Mouse (Mus musculus) urinary bladder, postnatal 25 days (tissue): ENCODE measurements around the gene Ntn5.

Experiments used
- DNase-seq: peaks from one replicate; pipeline ENCODE4 v3.0.0; 2022; ENCODE audit warnings: low spot score

The Ntn5 gene

DNA sequence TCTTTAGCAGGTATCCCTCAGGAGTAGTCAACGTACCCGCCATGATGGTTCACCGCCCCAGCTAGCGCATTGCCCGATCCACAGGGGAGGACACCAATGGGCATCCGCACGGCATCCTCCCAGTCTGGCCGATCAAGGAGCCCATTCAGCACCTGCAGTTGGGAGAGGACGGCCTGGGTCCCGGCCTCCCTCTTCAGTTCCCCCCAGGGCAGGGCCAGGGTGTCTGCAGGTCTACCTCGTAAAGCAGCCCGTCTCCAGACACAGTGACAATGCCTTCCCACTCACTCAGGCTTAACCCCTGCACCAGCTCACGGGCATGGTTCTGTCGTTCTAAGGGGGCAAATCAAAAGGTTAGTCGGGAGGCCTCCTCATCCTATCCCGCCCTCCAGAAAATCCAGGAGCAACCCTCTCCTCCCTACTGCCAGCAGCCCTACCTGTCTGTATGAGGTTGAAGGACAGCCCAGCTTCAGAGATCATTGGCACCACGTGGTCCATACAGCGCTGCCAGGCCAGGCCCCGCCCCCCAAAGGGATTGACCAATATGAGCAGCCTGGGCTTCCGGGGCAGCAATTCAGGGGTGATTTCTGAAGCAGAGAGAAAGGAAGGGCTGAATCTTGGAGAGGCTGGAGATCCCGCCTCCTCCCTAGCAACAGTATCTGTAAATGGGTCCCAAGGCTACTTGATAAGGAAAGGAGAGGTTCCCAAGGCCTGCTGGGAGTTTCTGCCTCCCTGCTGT lies 28.4 kb downstream of the Ntn5 start:
- no peak for DNase-seq

DNA sequence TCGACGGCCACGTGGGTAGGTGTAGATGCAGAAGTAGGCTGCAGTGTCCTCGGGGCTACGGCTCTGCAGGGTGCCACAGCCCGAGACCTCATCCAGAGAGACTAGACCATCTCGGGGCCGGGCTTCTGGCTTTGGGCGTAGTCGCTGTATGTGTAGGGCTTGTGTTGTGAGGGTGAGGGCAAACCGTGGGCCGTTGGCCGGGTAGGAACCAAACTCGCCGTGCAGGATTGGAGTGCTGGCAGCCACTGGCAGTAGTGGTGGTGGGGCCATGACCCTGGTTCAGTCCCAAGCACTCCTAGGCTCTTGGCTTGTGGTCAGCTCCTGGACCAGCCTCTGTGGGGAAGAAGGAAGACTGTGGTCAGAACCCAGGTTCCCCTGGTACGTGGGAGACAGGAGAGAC lies 29.6 kb downstream of the Ntn5 start:
- DNase-seq: no peak

DNA sequence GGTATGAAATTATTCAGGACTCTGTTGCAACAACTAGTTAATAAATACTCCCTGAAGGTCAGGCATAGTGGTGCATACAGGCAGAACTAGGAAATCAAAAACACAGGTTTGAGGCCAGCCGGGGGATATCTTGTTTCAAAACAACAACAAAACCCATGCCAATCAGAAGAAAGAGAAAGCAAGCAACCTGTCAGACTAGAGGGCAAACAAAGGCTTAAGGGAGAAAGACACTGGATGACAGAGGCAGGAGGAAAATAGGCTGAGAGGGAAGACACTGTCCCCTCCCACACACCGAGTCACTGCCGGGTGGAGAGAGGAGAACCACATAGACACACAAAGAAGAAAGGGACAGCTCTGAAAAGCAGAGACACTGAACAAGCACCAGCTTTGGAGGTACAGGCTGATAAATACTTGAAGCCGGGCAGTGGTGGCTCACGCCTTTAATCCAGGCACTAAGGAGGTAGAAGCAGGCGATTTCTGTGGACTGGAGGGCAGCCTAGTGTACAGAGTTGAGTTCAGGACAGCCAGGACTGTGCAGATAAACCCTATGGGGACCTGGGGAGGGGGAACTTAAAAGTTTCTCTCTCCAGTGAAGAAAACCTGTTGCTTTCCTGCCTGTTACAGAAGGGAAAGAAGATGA lies 30.2 kb downstream of the Ntn5 start:
- DNase-seq: no peak

DNA sequence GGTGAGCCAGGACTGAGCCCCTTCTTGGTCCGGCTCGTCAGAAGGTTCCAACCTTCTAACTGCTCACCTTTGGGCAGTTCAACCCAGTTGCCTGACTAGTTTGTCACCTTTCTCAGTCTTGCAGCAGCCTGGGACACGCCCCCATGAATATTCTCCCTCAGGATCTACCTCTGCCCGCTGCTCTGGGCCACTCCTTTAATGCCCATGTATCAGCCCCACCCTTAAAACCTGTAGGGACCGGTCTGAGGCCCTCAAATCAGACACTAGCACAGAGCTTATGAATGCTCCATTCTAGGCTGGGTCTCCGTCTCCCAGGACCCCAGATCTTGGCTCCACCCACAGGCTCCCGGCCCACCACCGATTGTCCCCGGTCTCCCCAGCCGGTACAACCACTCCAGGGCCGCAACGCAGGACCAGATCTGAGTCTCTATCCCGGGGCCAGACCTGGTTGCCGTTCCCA lies 30.8 kb downstream of the Ntn5 start:
- no peak for DNase-seq

DNA sequence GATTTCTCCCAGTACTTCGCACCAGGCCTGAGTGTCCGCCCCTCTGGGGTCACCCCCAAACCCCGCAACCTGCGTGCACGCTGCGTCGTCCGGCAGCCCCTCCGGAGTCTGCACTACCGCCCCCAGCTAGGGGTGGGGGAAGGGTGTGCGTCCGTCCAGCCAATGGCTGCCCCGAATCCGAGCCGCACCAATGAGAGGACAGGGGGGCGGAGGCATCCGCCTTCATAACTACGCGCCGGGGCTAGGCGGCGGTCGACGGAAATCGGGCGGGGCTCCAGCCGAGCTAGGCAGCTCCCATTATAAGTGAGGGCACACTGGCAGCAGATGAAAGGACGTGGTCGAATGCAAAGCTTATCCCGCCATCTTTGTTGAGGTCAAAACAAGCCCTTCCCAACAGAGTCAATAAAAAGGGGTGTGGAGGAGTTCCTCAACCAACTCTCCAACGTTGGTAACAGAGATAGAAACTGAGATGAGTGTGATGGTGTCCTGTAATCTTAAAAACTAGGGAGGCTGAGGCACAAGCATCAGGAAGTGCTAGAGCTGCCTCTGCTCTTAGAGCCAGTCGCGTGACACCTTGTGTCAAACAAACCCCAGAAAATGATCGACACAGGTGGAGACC lies 31.4 kb downstream of the Ntn5 start, which contains the start of gene Rpl18:
Gene Rpl18 (plus strand): TSS at position 368 of the 619 bp plus-strand sequence.
- peak; percentile 93 for DNase-seq

DNA sequence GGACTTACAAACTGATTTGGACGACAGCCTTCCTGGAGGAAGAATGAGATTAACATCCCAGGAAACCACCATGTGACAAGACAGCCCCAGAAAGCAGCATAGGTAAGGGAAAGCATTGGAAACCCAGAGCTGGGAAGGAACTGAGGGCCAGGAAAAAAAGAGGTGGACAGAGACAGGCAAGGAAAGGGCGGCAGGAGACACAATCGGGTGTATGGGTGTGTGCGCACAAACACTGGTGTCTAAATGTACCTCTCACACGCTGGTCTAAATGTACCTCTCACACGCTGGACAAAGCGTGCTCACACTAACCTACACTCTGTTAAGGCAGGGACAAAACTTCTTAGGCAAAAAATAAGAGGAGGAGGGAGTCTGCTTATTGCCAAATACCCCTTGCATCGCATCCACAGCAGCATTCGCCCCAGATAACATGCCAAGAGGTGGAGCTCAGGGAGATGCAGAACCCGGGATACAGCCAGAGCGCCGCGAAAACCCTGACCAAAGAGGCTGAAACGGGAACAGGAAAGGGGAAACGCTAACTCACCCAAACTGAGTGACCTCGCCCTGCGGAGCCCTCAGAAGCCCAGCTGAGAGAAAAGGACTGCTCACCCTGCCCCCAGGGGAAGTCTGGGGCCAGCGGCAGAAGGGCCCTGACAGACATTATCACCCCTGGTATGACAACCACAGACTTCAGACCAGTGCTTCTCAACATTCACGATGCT lies 32.1 kb downstream of the Ntn5 start:
- DNase-seq: no peak

DNA sequence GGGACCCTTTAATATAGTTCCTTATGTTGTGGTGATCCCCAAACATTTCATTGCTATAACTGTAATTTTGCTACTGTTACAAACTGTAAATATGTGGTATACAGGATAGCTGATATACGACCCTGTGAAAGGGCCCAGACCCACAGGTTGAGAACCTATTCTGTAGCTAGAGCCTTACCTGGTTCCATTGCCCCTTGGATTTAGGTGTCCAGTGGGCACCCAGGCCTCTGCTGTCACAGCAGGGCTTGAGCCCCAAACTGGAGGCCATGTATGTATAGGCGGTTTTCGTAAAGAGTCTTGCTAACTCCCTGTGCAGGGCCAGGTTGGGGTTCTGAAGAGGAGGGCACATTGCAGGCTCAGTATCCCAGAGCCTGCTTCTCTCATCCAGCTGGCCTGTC lies 32.6 kb downstream of the Ntn5 start:
- DNase-seq: no peak

DNA sequence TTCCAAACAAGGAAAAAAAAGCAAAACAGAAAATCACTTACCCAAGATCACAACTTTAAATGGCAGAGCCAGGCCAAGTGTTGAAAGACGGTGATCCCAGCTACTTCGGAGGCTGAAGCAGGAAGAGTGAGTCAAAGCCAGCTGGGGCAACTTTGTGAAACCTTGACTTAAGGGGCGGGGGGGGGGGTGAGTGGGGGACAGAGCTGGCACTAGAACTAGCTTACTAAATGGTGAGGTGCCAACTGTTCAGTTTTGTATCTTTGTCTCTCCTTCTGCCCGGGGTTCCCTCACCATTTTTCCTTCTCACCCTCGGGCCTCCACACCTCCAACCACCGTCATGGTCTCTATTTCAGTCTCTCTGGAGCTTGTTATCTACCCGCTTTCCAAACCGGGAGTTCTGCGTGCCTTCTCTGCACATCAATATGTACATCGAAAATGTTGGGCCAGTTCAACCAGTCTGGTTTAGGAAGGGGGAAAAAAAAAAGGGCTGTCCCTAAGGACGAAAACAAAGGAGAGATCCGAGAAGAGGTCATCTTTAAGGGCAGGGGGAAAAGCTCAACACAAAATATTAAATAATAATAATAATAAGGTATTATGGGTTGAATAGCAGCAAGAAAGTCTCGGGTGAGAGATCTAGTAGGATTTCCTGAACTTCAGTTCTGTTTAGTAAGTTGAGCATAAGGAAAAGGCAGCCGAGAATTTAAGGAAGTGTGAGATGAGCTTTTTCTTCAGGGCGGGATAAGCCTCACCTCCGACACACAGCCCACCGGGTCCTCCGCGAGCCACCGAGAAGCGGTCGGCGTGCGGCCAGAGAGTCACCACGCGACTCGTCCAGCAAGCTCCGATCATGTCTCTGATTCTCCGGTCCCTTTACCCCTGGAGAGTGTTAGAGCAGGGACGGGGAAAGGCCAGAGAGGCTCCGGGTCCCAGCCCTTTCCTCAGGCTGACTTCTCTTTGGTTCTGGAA lies 33.4 kb downstream of the Ntn5 start:
- DNase-seq: no peak

DNA sequence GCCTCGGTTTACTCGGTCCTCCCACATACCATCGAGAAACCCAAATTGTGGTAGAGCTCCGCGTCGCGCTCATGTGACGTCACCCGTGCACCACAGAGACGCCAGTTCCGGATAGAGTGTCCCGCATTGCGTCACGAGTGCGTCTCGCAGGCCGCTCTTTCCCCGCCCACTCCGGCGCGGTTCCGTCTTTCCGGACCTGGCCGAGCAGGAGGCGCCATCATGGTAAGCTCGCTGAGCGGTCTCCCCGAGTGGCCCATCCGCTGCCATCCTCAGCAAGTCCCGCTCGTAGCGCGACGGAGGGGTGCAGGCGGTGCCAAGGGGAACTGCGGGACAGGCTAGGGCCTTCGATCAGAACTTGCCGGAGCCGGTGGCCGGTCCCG lies 34.1 kb downstream of the Ntn5 start, which contains the start of gene Sphk2:
Gene Sphk2 (minus strand): TSS at position 85 of the 380 bp plus-strand sequence.
- DNase-seq: peak; percentile 98

DNA sequence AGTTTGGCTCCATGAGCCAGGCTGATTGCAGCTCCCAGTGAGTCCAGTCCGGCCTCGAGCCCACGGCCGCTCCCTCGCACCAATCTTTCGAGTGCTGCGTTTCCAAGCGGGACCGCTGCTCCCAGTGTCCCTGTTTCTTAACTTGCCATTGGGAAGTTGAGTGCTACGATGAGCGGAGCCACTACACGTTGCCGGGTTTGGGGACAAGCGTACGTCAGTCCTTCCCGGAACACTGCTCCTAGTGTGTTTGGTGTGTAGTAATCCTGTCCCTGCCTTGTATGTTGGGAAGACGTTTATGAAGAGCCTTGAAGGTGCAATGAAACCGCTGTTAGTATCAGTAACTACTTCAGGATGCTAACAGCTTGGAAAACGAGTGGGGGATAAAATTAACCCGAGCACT lies 34.5 kb downstream of the Ntn5 start:
- DNase-seq: no peak

DNA sequence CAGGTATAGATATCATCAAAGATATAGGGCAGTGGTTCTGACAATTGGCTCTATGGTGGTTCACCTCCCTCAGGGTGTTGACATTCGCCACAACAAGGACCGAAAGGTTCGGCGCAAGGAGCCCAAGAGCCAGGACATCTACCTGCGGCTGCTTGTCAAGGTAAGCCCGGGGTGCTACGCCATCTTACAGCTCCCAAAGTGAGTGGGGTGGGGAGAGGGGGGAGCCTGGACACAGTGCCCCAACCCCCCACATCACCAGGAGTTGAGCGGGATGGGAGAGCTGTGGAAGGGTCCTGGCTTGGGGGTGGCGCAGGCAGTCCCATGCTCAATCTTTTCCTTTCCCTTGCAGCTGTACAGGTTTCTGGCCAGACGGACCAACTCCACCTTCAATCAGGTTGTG lies 35.4 kb downstream of the Ntn5 start:
- DNase-seq: no peak

DNA sequence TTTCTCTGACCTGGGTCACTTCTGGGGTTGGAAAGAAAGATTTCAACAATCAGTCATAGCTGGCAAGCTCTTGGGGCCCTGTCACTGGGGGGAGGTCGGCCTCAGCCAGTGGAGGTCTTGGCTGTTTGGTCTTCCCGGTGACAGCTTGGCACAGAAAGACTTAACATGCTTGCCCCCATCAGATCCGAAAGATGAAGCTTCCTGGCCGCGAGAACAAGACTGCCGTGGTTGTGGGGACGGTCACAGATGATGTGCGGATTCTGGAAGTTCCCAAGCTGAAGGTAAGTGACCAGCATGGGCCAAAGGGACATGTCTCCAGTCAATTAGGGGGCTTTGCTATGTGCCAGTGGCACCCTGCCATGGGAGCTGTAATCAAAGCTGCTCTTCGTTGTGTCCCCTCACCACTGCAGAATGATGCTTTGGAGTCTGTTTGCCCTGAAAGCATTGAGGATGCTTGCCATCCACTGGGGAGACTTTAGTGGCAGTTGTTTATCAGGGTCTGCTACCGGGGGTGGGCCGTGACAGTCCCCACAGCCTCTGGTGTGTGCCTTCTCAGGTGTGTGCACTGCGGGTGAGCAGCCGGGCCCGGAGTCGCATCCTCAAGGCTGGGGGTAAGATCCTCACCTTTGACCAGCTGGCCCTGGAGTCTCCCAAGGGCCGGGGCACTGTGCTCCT lies 36.1 kb downstream of the Ntn5 start:
- DNase-seq: no peak

DNA sequence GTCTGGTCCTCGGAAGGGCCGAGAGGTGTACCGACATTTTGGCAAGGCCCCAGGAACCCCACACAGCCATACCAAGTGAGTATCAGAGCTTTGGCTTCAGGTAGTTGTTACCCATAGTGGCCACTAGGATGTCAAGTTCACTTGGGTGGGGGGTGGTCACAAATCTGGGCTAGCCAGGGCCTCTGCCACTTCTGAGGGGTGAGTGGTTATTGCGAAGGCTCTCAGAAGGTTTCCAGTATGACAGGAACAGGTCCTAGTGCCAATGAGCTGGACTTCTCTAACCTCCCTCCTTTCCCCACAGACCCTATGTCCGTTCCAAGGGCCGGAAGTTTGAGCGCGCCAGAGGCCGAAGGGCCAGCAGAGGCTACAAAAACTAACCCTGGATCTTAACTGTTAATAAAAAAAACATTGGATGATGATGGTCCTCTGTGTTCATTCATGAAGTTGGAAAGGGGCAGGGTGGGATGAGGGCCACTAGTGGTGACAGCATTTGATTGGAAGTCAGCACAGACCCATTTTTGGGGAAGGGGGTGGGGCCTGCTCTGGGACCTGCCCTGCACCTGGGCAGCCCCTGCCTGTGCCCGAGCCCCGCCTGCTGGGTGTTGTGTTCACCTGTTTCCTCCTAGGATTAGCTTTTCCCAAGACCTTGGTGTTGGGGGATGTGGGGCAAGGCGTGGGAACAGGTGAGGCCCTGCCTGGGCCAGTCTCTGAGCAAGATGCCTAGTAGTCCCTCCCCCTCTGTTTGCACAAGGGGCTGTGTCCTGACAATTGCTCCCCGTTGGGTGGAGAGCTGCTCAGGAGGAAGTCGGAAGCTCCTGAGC lies 36.8 kb downstream of the Ntn5 start, which contains the start of gene Fam83e:
Gene Fam83e (plus strand): TSS at position 800 of the 821 bp plus-strand sequence.
- no peak for DNase-seq

DNA sequence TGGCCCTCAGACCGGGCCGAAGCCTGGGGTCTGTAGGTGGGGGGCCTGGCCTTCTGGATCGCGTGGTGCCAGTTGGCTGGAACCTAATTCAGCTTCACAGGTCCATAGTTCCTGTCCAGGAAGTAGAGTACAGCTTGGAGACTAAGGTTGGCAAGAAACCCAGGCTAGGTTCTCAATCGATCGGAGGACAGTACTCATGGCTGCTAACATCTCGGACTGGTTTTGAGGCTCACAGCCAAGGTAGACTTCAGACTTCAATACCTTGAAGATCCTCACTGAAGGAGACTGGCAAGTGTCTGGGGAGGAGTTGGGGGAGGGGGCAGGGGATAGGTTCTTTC lies 37.4 kb downstream of the Ntn5 start:
- DNase-seq: no peak

DNA sequence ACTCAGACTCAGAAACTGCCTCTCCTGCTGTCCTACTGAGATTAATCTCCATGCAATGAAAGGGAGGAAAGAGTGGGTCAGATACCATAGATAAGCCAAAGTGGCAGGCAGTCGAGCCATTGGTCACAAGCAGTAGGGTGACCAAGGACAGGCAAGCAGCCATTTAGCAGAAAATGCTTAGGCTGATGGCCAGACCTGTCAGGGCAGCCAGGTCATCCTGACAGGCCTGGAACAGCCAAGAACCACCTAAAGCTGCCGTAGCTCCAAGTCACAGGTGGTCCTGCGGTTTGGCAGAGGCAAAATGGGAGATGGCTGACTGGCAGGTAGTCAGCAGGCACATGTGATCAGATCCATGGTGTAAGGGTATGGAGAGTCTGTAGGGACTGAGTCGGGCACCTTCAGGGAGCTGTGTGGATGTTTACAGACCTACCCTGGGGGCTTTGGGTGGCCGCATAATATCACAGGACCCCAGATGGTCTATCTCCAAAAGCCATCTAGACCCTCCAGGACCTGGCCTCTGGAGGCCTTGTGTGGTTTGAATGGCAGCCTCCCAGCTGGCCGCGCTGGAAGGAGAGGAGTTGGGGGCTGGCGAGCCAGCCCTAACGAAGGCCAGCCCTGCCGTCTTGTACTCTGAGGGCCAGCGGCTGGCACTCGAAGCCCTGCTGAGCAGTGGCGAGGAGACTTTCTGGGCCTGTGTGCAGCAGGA lies 38.0 kb downstream of the Ntn5 start:
- no peak for DNase-seq

DNA sequence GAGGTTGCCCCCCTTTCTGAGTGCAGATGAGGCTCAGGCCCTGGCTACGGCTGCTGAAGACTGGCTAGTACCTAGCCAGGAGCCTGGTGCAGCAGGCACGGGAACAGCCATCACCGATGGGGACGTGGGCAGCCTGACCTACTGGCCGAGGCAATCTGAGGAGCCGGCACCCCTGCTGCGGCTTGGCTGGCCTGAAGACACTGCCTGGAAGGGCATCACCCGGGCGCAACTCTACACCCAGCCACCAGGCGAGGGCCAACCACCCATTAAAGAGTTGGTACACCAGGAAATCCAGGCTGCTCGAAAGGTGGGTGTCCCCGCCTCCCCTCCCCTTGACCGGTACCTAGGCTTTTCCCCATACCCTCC lies 38.5 kb downstream of the Ntn5 start:
- DNase-seq: no peak

DNA sequence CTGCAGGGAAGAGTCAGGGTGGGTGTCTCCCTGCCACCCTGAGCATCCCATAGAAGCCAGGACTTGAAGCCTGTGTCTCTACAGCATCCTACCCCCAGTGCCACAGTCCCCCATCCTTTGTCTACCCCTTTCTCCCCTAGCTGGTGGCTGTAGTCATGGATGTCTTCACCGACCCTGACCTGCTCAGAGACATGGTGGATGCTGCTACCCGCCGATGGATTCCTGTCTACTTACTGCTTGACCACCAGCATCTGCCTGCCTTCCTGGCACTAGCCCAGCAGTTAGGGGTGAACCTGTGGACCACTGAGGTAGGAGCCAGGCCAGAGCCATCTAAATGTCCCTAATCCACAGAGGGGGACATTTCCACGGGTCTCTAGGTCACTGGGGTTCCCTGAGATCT lies 39.5 kb downstream of the Ntn5 start:
- no peak for DNase-seq

DNA sequence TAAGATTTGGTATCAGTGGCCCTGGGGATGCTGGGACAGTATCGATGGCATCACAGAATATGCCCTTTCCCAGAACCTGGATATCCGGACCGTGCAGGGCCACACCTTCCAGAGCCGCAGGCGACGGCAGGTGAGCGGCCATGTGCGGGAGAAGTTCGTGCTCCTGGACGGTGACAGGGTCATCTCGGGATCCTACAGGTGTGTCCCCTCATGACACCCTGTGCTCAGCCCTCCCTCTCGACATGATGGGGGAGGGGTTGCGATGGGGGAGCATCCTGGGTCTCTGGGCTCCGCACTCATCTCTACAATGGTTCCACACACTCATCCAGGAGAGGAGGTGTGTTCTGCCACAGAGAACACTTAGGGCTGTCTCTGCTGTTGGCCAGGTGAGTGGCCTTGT lies 40.0 kb downstream of the Ntn5 start:
- no peak for DNase-seq

DNA sequence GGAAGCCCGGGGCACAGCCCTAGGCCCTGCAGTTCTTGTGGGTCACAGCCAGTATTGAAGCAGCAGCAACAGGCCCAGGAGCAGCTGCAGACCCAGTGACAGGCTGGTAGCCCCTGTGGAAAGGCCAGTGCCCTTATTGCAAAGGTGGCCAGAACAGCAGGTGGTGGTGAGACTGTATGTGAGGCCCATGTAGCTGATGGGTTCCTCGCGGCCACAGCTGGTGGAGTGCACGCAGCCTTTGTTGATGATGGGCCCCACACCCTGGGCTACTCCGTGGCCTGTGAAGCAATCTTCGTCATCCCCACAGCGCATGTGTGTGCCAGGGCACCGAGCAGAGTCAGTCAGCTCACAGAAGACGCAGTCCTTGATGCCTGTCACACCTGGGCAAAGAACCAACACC lies 41.3 kb downstream of the Ntn5 start:
- no peak for DNase-seq
